Mouse (Mus musculus): ENCODE measurements around the gene Atp1a1. TPM values are rescaled to one million over a fixed set of nuclear protein-coding genes. Genes with fewer than 3 reads are reported as not detected.

Gene Atp1a1
- polyA plus RNA-seq, 1 experiment from 2014 or later: 89.9 TPM

- DNase-seq (ENCODE audit: low spot score) (no peak), ATAC-seq (ENCODE audit: low FRiP score) (no peak)
- no peak overlapping the region for H3K9ac ChIP-seq (ENCODE audit: low read depth, low read length)
- H3K4me2 ChIP-seq (replicated peaks; ENCODE audit: low read depth, low read length): no peak overlapping the region
- no peak overlapping the region for H3K4me3 ChIP-seq (ENCODE audit: low read depth, low read length)
- H3K27me3 ChIP-seq (ENCODE audit: control insufficient read depth, insufficient read depth, low read length): no peaks in the 10 kb centered on the region
- no peaks in the 10 kb centered on the region for H3K9me3 ChIP-seq (ENCODE audit: control insufficient read depth, low read length)
- no peaks in the 10 kb centered on the region for H3K4me1 ChIP-seq (replicated peaks; ENCODE audit: control insufficient read depth, insufficient read depth, low read length)
- no peaks in the 10 kb centered on the region for H3K36me3 ChIP-seq (ENCODE audit: control insufficient read depth, insufficient read depth, low read length)
- whole genome bisulfite sequencing: 75% methylated on average over 4 of the region's 4 CpGs
- H3K27ac ChIP-seq (ENCODE audit: low read depth, low read length): no peak overlapping the region
These were observed 63.9 kb downstream of the Atp1a1 start for GRCm38 (mm10) chr3:101540568-101540967.

GRCm38 (mm10) chr3:101536322-101536721, 68.2 kb downstream of the Atp1a1 start:
- no peak overlapping the region for H3K27ac ChIP-seq (ENCODE audit: low read depth, low read length)
- H3K4me1 ChIP-seq (replicated peaks; ENCODE audit: control insufficient read depth, insufficient read depth, low read length): no peaks in the 10 kb centered on the region
- no peaks in the 10 kb centered on the region for H3K36me3 ChIP-seq (ENCODE audit: control insufficient read depth, insufficient read depth, low read length)
- no peak for ATAC-seq (ENCODE audit: low FRiP score)
- H3K9ac ChIP-seq (ENCODE audit: low read depth, low read length): no peak overlapping the region
- H3K4me2 ChIP-seq (replicated peaks; ENCODE audit: low read depth, low read length): no peak overlapping the region
- H3K9me3 ChIP-seq (ENCODE audit: control insufficient read depth, low read length): no peaks in the 10 kb centered on the region
- WGBS: 83% methylated on average over 7 of the region's 7 CpGs
- no peak for DNase-seq (ENCODE audit: low spot score)
- H3K27me3 ChIP-seq (ENCODE audit: control insufficient read depth, insufficient read depth, low read length): no peaks in the 10 kb centered on the region
- H3K4me3 ChIP-seq (ENCODE audit: low read depth, low read length): no peak overlapping the region

GRCm38 (mm10) chr3:101534311-101534710, 70.2 kb downstream of the Atp1a1 start:
- Histone ChIP-seq H3K4me2 (replicated peaks; ENCODE audit: low read depth, low read length) (no peak overlapping the region), H3K27ac (ENCODE audit: low read depth, low read length) (no peak overlapping the region), H3K27me3 (ENCODE audit: control insufficient read depth, insufficient read depth, low read length) (no peaks in the 10 kb centered on the region), H3K36me3 (ENCODE audit: control insufficient read depth, insufficient read depth, low read length) (no peaks in the 10 kb centered on the region), H3K9ac (ENCODE audit: low read depth, low read length) (no peak overlapping the region), H3K9me3 (ENCODE audit: control insufficient read depth, low read length) (no peaks in the 10 kb centered on the region), H3K4me1 (replicated peaks; ENCODE audit: control insufficient read depth, insufficient read depth, low read length) (0 out of 2 replicates have a peak, but pooled peaks cover 1% of the 10 kb centered on the region), H3K4me3 (ENCODE audit: low read depth, low read length) (no peak overlapping the region)
- whole genome bisulfite sequencing: 89% methylated on average over 9 of the region's 9 CpGs
- DNase-seq (ENCODE audit: low spot score): no peak
- ATAC-seq (ENCODE audit: low FRiP score): no peak

- no peak overlapping the region for H3K4me3 ChIP-seq (ENCODE audit: low read depth, low read length)
- ATAC-seq (ENCODE audit: low FRiP score) (no peak), DNase-seq (ENCODE audit: low spot score) (no peak)
- no peaks in the 10 kb centered on the region for H3K36me3 ChIP-seq (ENCODE audit: control insufficient read depth, insufficient read depth, low read length)
- no peaks in the 10 kb centered on the region for H3K9me3 ChIP-seq (ENCODE audit: control insufficient read depth, low read length)
- no peak overlapping the region for H3K4me2 ChIP-seq (replicated peaks; ENCODE audit: low read depth, low read length)
- no peak overlapping the region for H3K27ac ChIP-seq (ENCODE audit: low read depth, low read length)
- H3K27me3 ChIP-seq (ENCODE audit: control insufficient read depth, insufficient read depth, low read length): no peaks in the 10 kb centered on the region
- WGBS: 82% methylated on average over 2 of the region's 2 CpGs
- H3K4me1 ChIP-seq (replicated peaks; ENCODE audit: control insufficient read depth, insufficient read depth, low read length): peaks cover 3% of the 10 kb centered on the region; the same call in 1 of the 2 replicates
- H3K9ac ChIP-seq (ENCODE audit: low read depth, low read length): no peak overlapping the region
These were observed 71.1 kb downstream of the Atp1a1 start for GRCm38 (mm10) chr3:101533373-101533772.

- WGBS: 75% methylated on average over 10 of the region's 10 CpGs
- DNase-seq (ENCODE audit: low spot score) (no peak), ATAC-seq (ENCODE audit: low FRiP score) (no peak)
These were observed 73.6 kb downstream of the Atp1a1 start for GRCm38 (mm10) chr3:101530928-101531327.

GRCm38 (mm10) chr3:101528900-101529594, 75.4 kb downstream of the Atp1a1 start:
- DNase-seq (ENCODE audit: low spot score) (peak; percentile 48), ATAC-seq (ENCODE audit: low FRiP score) (no peak)
- Histone ChIP-seq H3K27ac (ENCODE audit: low read depth, low read length) (no peak overlapping the region), H3K36me3 (ENCODE audit: control insufficient read depth, insufficient read depth, low read length) (no peaks in the 10 kb centered on the region), H3K4me1 (replicated peaks; ENCODE audit: control insufficient read depth, insufficient read depth, low read length) (peaks cover 7% of the 10 kb centered on the region; the same call in 1 of the 2 replicates), H3K4me2 (replicated peaks; ENCODE audit: low read depth, low read length) (no peak overlapping the region), H3K4me3 (ENCODE audit: low read depth, low read length) (no peak overlapping the region), H3K27me3 (ENCODE audit: control insufficient read depth, insufficient read depth, low read length) (no peaks in the 10 kb centered on the region), H3K9me3 (ENCODE audit: control insufficient read depth, low read length) (no peaks in the 10 kb centered on the region), H3K9ac (ENCODE audit: low read depth, low read length) (peak overlapping the region; percentile 24; the same call in 1 of the 2 replicates)
- WGBS: 27% methylated on average over 8 of the region's 8 CpGs

More at GRCm38 (mm10) chr3:101530928-101531327, 73.6 kb downstream of the Atp1a1 start:
- Histone ChIP-seq H3K4me2 (replicated peaks; ENCODE audit: low read depth, low read length) (no peak overlapping the region), H3K4me3 (ENCODE audit: low read depth, low read length) (no peak overlapping the region), H3K4me1 (replicated peaks; ENCODE audit: control insufficient read depth, insufficient read depth, low read length) (peaks cover 7% of the 10 kb centered on the region; the same call in 1 of the 2 replicates), H3K27me3 (ENCODE audit: control insufficient read depth, insufficient read depth, low read length) (no peaks in the 10 kb centered on the region), H3K36me3 (ENCODE audit: control insufficient read depth, insufficient read depth, low read length) (no peaks in the 10 kb centered on the region), H3K9me3 (ENCODE audit: control insufficient read depth, low read length) (no peaks in the 10 kb centered on the region), H3K27ac (ENCODE audit: low read depth, low read length) (no peak overlapping the region), H3K9ac (ENCODE audit: low read depth, low read length) (no peak overlapping the region)

GRCm38 (mm10) chr3:101528157-101528899, 76.2 kb downstream of the Atp1a1 start:
- DNase-seq (ENCODE audit: low spot score) (no peak), ATAC-seq (ENCODE audit: low FRiP score) (0 out of 2 replicates have a peak, but pooled peaks have one; percentile 40)
- no peaks in the 10 kb centered on the region for H3K27me3 ChIP-seq (ENCODE audit: control insufficient read depth, insufficient read depth, low read length)
- 28% methylated on average over 6 of the region's 8 CpGs for WGBS
- H3K9ac ChIP-seq (ENCODE audit: low read depth, low read length): 0 out of 2 replicates have a peak overlapping the region, but pooled peaks have one; percentile 23
- H3K4me2 ChIP-seq (replicated peaks; ENCODE audit: low read depth, low read length): no peak overlapping the region
- no peak overlapping the region for H3K27ac ChIP-seq (ENCODE audit: low read depth, low read length)
- H3K4me3 ChIP-seq (ENCODE audit: low read depth, low read length): no peak overlapping the region
- no peaks in the 10 kb centered on the region for H3K9me3 ChIP-seq (ENCODE audit: control insufficient read depth, low read length)
- peaks cover 7% of the 10 kb centered on the region; the same call in 1 of the 2 replicates for H3K4me1 ChIP-seq (replicated peaks; ENCODE audit: control insufficient read depth, insufficient read depth, low read length)
- no peaks in the 10 kb centered on the region for H3K36me3 ChIP-seq (ENCODE audit: control insufficient read depth, insufficient read depth, low read length)

- ATAC-seq (ENCODE audit: low FRiP score): no peak
- Histone ChIP-seq H3K4me3 (ENCODE audit: low read depth, low read length) (no peak overlapping the region), H3K9ac (ENCODE audit: low read depth, low read length) (no peak overlapping the region), H3K27ac (ENCODE audit: low read depth, low read length) (no peak overlapping the region), H3K9me3 (ENCODE audit: control insufficient read depth, low read length) (no peaks in the 10 kb centered on the region), H3K4me2 (replicated peaks; ENCODE audit: low read depth, low read length) (no peak overlapping the region), H3K36me3 (ENCODE audit: control insufficient read depth, insufficient read depth, low read length) (no peaks in the 10 kb centered on the region), H3K4me1 (replicated peaks; ENCODE audit: control insufficient read depth, insufficient read depth, low read length) (peaks cover 7% of the 10 kb centered on the region; the same call in 1 of the 2 replicates), H3K27me3 (ENCODE audit: control insufficient read depth, insufficient read depth, low read length) (no peaks in the 10 kb centered on the region)
- no peak for DNase-seq (ENCODE audit: low spot score)
- WGBS: 81% methylated on average over 11 of the region's 11 CpGs
These were observed 77.9 kb downstream of the Atp1a1 start for GRCm38 (mm10) chr3:101526603-101527002.
